Mouse (Mus musculus): ENCODE measurements around the gene Dad1. TPM values are rescaled to one million over a fixed set of nuclear protein-coding genes. Genes with fewer than 3 reads are reported as not detected.

Gene Dad1
- total RNA-seq (2015) (228 and 315 TPM in 2 replicates), total RNA-seq (2017) (125 and 135 TPM in 2 replicates)

- ATAC-seq (replicated peaks; ENCODE audit: poor library complexity), result peak; percentile 95
These were observed at the start of gene Dad1, which contains the start of gene Abhd4 for GRCm38 (mm10) chr14:54253741-54254291. TSS of gene Dad1 (minus strand) at chr14:54254104. TSS of gene Abhd4 (plus strand) at chr14:54254188.

DNA sequence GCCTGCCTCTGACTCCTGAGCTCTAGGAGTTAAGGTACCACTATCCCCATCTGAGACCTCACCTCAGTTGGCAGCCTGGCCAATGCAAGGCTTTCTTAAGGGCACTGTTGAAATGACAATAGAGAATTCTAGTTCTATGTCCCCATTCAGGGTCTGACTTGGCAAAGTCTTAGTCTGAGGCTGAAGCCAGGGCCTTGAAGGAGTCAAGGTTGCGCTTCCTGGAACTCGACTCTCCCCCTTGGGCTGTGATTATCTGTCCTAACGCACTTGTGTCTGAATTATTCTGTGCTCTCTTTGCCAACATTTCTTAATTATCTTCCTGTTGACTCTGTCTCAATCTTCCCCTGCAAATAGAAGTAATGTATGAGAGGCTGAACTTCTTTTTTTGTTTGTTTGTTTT is 46.8 kb upstream of the Dad1 start:
- no peak for ATAC-seq (replicated peaks; ENCODE audit: poor library complexity)

DNA sequence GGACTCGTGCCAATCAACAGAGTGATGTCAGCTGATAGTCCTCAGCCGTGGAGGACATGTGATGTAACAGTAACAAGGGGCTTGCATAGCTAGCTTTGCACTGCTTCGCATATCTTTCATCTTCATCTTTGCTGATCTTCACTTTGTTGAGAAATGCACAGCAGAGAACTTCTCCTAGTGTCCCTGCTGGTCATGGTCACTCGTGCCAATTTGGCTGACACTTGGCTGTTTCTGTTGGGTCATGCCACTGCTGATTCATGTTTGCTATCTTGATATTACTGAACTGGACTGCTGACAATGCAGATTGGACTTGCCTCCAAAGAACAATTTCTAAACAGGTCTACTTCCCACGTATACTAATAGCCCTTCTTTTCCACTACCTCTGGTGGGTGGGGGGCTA is 46.2 kb upstream of the Dad1 start:
- no peak for ATAC-seq (replicated peaks; ENCODE audit: poor library complexity)

DNA sequence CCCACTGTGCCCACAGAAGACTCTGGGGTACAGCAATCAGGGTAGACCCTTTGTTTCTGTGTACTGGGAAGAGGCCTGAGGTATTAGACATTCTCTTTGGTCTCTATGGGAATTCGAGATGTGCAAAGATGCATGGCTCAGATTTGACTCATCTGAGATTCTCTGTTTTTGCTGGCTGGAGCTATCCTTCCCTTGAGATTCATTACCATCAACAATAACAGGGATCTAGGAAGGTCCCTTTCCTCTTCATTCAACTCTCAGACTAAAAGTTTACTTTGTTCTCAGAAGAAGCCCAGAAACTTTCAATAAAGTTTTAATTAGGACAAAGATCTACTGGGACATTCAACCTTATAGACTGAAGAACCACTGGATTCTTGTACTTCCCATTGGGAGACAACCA is 30.9 kb upstream of the Dad1 start, which contains the start of gene Olfr49:
Olfr49 (minus strand) TSS at position 101 of the 400 bp plus-strand sequence.
- ATAC-seq (replicated peaks; ENCODE audit: poor library complexity), result no peak

DNA sequence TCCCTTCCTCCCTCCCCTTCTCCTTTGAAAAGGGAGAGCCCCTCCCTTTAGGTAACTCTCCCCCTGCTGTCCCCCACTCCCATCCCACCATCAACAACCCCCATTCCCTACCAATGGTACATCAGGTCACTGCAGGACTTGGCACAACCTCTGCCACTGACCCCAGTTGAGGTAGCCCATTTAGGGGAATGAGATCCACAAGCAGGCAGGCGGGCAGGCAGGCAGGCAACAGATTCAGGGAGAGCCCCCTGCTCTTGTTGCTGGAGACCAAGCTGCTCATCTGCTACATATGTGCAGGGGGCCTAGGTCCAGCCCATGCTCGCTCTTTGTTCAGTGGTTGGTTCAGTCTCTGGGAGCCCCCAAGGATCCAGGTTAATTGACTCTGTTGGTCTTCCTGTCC is 22.5 kb upstream of the Dad1 start:
- ATAC-seq (replicated peaks; ENCODE audit: poor library complexity), result no peak

- no peak for ATAC-seq (replicated peaks; ENCODE audit: poor library complexity)
These were observed 18.8 kb upstream of the Dad1 start for GRCm38 (mm10) chr14:54272696-54273095.

DNA sequence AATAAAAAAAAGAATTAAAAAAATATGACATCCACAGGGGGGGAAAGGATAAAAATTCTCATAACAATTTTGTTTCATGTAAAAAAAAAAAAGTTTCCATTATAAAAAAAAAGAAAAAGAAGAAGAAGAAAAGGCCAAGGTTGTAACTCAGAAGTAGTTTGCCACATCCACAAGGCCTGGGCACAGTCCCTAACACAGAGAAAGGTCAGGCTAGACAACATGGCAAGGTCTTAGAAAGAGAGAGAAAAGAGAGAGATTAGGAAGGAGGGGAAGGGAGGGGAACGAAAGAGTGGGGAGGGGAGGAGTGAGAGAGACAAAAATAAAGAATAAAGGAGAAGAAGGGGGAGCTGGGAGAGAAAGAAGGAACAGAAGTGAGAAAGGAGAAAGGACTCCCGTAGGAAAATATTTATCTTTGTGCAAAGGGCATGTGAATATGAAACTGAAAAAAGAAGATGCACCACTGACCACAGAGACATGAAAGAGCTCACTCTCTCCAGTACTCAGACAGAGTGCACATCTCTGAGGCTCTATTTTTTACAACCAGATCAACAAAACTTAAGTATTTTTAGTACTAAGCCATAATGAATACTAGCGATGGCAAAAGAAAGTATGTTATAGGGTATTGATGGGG is 18.2 kb upstream of the Dad1 start:
- no peak for ATAC-seq (replicated peaks; ENCODE audit: poor library complexity)

DNA sequence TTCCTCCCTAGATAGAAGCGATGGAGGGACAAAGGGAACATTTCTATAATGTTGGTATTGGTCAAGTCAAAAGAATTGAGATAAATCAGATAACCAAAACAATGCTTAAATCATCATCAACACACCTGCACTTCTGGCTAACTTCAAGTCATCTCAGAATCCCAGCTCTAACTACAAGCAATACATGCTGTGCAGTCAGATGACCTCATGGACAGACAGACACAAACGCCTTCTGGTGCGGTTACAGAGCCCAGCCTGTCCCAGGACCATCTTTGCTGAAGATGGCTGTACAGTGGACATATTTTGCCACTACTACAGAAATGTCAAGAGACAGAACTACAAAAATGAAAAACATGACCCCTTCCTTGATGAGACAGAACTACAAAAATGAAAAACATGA is 16.5 kb upstream of the Dad1 start:
- no peak for ATAC-seq (replicated peaks; ENCODE audit: poor library complexity)

GRCm38 (mm10) chr14:54269566-54269965 is 15.7 kb upstream of the Dad1 start:
- ATAC-seq (replicated peaks; ENCODE audit: poor library complexity), result no peak

DNA sequence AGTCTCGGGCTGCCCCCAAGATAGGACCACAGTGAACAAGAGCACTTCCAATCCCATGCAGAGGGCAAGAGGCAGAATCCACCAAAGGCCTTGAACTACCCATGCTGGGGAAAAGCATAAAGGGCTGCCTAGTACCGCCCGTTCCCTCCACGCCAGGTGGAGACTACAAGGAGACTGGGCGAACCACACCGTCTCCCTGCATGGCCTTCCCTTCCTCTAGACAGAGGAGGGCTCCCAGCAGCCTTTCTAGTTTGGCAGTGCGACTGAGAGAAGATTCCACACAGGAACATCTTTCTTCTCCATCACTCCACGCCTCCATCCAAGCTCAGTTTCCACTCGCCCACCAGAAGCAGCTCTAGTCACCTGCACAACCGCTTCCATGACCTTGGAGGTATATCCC is 14.1 kb upstream of the Dad1 start:
- ATAC-seq (replicated peaks; ENCODE audit: poor library complexity), result no peak

- ATAC-seq (replicated peaks; ENCODE audit: poor library complexity), result no peak
These were observed 12.0 kb upstream of the Dad1 start for GRCm38 (mm10) chr14:54265951-54266350.

GRCm38 (mm10) chr14:54265093-54265492 is 11.2 kb upstream of the Dad1 start:
- no peak for ATAC-seq (replicated peaks; ENCODE audit: poor library complexity)

DNA sequence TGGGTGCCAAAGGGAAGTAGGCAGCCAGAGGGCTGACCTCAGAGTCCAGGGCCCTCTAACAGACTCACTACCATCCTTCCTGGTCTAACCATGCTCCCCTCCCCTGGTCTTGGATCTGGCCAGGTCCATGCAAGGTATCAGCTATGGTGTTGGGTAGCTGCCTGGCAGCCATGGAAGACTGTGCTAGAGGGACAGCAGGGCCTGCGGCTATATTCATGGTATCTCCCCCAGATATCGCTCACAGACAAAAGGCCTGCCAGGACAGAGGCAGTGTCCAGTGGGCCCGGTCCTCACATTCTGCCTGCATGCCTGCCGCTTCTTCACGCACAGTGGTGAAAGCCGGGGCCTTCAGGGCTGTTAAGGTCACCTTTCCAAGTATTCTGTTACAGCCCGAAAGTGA is 10.3 kb upstream of the Dad1 start:
- no peak for ATAC-seq (replicated peaks; ENCODE audit: poor library complexity)

- no peak for ATAC-seq (replicated peaks; ENCODE audit: poor library complexity)
These were observed 9.2 kb upstream of the Dad1 start for GRCm38 (mm10) chr14:54263099-54263498.

DNA sequence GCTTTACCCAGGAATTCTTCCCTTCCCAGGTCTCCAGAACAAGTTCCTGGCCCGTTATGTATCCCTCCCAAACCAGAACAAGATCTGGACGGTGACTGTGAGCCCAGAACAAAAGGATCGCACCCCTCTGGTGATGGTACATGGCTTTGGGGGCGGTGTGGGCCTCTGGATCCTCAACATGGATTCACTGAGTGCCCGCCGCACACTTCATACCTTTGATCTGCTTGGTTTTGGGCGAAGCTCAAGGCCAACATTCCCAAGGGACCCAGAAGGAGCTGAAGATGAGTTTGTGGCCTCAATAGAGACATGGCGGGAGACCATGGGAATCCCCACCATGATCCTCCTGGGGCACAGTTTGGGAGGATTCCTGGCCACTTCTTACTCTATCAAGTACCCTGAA is 8.7 kb upstream of the Dad1 start:
- no peak for ATAC-seq (replicated peaks; ENCODE audit: poor library complexity)

DNA sequence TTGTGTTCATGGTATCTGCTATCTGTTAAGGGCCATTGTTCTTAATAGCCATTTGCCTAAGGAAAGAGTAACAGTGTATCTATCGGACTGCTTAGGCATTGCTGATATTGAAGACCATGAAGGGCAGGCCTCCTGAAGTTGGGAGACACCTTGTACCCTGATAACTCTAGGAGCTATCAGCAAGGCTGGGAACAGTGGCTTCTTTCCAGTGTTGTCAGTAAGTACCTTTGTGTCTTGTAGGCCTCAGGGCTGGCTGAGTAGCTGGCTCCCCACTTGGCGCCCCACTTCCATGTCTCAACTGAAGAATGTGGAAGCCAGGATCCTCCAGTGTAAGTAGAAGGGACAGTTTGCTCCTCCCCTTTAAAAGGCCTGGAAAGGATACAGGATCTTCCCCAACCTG is 7.5 kb upstream of the Dad1 start:
- ATAC-seq (replicated peaks; ENCODE audit: poor library complexity), result no peak

GRCm38 (mm10) chr14:54260196-54260595 is 6.3 kb upstream of the Dad1 start:
- ATAC-seq (replicated peaks; ENCODE audit: poor library complexity), result no peak

DNA sequence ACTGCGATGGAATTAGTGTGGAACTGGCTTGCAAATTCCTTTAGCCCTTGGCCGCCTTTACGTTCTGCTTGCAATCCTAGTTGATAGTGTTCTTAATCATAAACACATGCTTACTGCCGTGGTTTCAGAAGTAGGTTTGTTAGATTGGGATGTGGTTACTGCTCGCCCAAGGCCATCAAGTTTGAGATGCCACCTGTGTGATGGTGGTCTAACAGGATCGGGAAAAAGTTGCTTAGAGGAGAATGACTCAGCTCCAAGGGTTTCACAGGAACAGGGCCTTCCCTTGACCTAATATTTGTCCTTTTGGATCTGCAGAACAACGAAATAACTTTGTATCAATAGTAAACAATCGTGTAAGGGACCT is 5.8 kb upstream of the Dad1 start:
- peak; percentile 4; the same call in 1 of the 2 replicates for ATAC-seq (replicated peaks; ENCODE audit: poor library complexity)

- peak; percentile 93 for ATAC-seq (replicated peaks; ENCODE audit: poor library complexity)
These were observed 5.3 kb upstream of the Dad1 start for GRCm38 (mm10) chr14:54259003-54259721.

- ATAC-seq (replicated peaks; ENCODE audit: poor library complexity), result no peak
These were observed 4.3 kb upstream of the Dad1 start for GRCm38 (mm10) chr14:54258131-54258670.

GRCm38 (mm10) chr14:54254670-54255202 is 832 bp upstream of the Dad1 start:
- no peak for ATAC-seq (replicated peaks; ENCODE audit: poor library complexity)

DNA sequence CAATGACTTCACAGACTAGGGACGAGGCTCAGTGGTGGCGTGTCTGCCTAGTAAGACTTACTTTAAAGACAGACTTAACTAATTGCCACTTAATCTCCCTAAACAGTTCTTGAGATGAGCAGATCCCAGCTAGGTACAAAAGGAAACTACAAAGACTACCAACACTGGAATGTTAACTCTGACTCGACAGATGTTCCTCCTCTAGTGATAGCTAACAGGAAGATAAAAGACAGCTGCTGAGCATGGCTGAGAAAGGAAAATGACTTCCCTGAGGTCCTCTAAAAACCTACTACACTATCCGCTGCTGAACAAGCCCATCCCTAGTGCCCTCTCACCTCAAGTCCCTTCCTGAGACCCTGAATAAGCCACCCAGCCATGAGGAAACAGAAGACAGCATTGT is 3.8 kb downstream of the Dad1 start:
- ATAC-seq (replicated peaks; ENCODE audit: poor library complexity), result no peak

Data from megakaryocyte progenitor cell, adult 5-6 weeks (primary cell).